Mouse (Mus musculus) heart, postnatal 14 days (tissue): ENCODE results near the gene Sez6l. TPM values are rescaled to one million over a fixed set of nuclear protein-coding genes. Genes with fewer than 3 reads are reported as not detected.

Source experiments
- DNase-seq, 2 experiments: peaks; one replicate each; pipeline ENCODE4 v3.0.0; 2021 to 2022
- intact Hi-C: fragments of 180-260 bp; cut with DNase I; formaldehyde crosslinking; loops from one replicate; pipeline ENCODE4 v1.15.1; 2025
- total RNA-seq, 2 experiments: library from RNA; stranded (reverse); gene quantifications; 2 replicates each; pipeline ENCODE4 v1.2.3; 2021

Sez6l gene
- total RNA-seq, 2 experiments from 2014 or later, result 0.36 to 0.41 TPM

DNA sequence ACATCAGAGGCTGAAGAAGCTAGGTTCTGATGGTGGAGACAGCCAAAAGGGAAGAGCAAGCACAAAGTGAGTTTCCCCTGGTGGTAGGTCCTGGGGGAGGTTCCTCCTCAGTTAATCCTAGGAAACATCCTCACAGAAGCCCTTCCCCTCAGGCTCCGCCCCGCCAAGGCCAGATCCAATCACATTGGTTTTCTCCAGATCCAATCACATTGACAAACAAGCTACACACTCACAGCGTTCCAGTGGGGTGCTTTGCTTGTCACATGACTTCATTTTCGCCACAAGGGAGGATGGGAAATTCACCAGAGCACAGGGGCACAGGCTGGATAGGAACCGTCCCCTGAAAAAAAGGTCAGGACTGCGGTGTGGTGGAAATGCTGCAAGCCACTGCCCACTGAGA is 9.1 kb upstream of the Sez6l start:
- DNase-seq, result no peak
- intact Hi-C loops, result no loop called here

GRCm38 (mm10) chr5:112584155-112584769 is 7.3 kb upstream of the Sez6l start:
- intact Hi-C loops, result no loop called here

GRCm38 (mm10) chr5:112583304-112583703 is 6.3 kb upstream of the Sez6l start:
- no peak for DNase-seq
- intact Hi-C loops, result no loop called here

More at GRCm38 (mm10) chr5:112584155-112584769, 7.3 kb upstream of the Sez6l start:
- DNase-seq, result no peak

DNA sequence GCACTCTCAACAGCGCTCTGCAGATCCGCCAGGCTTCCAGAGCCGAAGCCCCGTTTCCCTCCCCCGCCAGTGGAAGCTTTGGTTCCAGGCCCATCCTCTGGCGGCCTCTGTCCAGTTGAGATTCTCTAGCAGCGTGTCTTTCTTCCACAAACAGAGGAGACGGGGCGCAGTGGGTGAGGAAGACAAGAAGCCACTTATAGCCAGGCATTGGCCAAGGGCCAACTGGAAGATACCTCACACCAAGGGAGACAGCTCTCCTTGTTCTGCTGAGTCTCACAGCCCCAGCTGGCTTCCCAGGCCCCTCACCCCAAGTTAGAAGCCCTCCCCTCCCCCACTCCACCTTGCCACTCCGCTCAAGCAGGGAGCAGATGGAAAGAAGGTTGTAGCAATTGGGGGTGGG is 765 bp upstream of the Sez6l start:
- intact Hi-C loops, result no loop called here
- peak in 1 of 2 experiments; percentile 5 for DNase-seq

GRCm38 (mm10) chr5:112576361-112576992 is 508 bp downstream of the Sez6l start:
- intact Hi-C loops, result no loop called here
- DNase-seq, result no peak

DNA sequence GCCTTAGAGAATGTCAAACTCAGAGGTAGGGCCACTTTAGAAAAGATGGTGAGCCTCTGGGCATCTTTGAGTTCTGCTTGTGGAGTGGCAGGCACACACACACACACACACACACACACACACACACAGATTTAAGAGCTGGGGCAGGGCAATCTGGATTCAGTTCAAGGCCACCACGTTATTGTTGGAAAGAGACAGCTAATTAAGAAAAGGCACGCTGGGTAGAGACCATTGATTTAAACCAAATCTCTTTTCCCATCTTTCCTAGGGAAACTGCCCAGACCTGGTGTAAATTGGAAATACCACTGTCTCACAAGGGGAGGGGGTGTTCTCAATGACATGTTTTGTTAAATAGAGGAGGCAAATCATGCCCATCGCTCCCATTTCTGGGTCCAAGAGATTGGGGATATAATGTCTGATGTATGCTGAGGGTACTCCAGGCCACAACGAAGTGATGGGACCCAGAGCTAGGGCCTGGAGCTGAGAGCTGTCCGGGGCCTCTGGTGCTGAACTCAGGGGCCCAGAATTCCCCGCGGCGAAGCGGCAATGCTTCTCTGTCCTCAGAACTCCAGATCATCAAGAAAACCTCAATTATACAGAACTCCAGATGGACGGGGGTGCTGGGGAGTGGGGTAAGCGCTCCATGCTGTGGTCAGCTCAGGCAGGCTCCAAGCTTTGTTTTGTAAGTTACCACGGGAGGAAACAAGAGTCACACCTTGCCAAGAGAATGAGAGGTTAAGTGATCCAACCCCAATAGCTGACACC is 1.7 kb downstream of the Sez6l start:
- intact Hi-C loops, result no loop called here
- DNase-seq, result peak; percentile 16 to 35

- peak; percentile 28 to 61 for DNase-seq
- intact Hi-C loops, result loop anchor here (5.0 kb wide), 1 partner anchor 102 kb away; no protein-coding TSS in a partner anchor
These were observed 3.1 kb downstream of the Sez6l start for GRCm38 (mm10) chr5:112573916-112574315.

DNA sequence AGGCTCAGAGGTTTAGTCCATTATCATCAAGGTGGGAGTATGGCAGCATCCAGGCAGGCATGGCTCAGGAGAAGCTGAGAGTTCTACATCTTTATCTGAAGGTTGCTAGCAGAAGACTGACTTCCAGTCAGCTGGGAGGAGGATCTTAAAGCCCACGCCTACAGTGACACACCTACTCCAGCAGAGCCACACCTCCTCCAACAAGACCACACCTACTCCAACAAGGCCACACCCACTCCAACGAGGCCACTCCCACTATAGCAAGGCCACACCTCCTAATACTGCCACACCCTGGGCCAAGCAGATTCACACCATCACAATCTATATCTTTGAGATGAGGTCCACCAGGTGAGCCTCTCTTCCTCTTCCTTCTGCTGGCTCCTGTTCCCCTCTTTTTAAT is 4.8 kb downstream of the Sez6l start:
- intact Hi-C loops, result loop anchor here (5.0 kb wide), 1 partner anchor 100 kb away; no protein-coding TSS in a partner anchor

GRCm38 (mm10) chr5:112565489-112565888 is 11.5 kb downstream of the Sez6l start:
- intact Hi-C loops, result no loop called here
- DNase-seq, result no peak

More for the DNA sequence above, 4.8 kb downstream of the Sez6l start:
- DNase-seq, result no peak

DNA sequence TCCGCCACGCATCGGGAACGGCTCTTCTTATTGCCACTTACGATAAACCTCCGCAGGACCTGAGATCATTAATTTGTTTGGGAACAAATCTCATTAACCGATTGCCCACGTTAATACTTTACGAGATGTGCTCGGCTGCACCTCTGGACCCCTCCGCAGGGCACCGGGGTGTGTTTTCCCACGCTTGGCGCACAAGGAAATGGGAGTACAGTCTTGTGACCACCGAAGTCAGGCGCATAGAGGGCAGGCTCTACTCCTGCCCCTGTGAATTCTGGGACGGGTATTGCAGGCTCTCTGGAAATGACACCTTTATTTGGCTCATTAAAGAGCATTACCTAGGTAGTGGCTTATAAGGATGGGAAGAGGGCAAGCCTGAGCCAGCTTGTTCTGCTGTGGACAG is 11.9 kb downstream of the Sez6l start:
- intact Hi-C loops, result no loop called here
- DNase-seq, result no peak

DNA sequence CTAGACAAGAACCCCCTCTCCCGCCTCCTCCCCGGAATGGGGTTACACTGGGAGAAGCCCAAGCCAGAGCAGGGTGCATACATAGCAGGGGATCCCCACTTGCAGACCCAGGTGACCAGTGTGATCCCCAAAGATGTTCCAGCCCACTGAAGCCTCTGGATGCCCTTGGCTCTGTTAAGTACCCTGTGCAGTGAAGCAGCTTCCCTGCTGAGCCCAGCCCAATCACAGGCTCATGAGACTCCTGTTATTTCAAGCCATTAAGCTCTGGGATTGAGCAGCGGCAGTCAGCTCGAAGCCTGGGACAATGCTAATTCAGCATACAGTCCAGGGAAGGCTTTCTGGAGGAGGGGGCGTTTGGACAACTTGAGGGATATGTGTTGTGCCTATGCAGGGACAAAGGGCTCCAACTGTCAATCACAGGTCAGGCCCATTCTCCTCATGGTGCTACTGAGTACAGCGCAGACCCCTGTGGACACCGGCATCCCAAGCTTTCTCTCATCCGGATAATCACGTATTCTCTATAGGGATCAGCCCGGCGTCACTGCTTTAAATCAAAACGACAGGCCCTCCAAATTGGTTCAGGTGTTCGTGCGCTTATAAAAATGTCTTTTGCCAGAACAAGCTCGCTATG is 16.0 kb downstream of the Sez6l start:
- DNase-seq, result no peak
- intact Hi-C loops, result no loop called here

GRCm38 (mm10) chr5:112560139-112560538 is 16.8 kb downstream of the Sez6l start:
- DNase-seq, result no peak
- intact Hi-C loops, result no loop called here

DNA sequence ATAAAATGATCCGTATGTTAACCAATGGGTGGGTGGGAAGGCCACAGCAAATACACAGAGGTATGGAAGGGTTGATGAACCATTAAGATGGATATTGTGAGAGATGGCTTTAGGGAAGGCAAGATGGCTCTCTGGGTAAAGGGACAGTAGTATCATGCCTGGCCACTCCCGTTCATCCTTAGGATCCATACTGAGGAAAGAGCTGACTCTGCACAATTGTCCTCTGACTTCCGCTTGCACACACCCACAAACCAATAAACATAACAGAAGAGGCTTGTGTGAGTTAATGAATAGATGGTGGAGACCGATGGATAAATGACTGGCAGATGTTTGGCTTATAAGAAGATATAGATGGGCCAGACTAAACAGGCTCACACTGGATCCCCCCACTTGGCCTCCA is 19.6 kb downstream of the Sez6l start:
- intact Hi-C loops, result no loop called here
- no peak for DNase-seq

- intact Hi-C loops, result no loop called here
- DNase-seq, result no peak
These were observed 20.3 kb downstream of the Sez6l start for GRCm38 (mm10) chr5:112556640-112557039.

- no peak for DNase-seq
- intact Hi-C loops, result no loop called here
These were observed 22.5 kb downstream of the Sez6l start for GRCm38 (mm10) chr5:112554508-112554907.

GRCm38 (mm10) chr5:112552786-112553185 is 24.2 kb downstream of the Sez6l start:
- DNase-seq, result no peak
- intact Hi-C loops, result no loop called here

DNA sequence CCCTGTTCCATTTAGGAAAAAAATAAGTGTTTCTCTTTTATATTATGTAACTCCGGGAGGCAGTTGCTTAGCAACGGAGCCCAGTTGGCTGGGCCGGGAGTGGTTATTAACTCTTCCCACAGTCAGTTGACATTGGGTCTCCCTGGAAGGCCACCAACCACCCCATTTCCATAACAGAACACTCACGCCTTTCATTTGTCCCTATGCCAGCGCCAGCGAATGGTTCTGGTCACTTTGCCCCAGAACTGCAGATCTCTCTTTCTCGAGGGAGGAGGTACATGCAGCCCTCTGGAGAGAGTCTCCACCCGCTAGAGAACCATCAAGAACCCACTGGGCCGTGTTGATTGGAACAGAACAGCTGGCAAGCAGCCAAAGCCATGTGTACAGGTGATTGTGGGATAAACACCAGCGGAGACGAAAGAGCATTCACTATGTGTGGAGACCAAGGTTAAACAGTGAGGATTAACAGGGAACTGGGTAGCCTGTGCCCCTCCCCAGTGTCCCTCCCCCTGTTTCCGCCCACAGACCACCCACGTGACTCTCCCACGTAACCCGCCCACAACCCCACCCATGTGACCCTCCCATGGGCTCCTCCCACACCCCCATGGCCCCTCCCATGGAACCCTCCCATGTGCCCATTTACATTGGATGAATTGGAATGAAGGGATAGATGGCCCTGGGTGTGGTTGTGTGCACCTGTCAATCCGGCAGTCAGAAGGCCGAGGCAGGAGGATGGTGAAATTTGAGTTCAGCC is 24.8 kb downstream of the Sez6l start:
- intact Hi-C loops, result no loop called here

GRCm38 (mm10) chr5:112548846-112549620 is 28.0 kb downstream of the Sez6l start:
- peak; percentile 57 to 58 for DNase-seq
- intact Hi-C loops, result loop anchor here (10.0 kb wide), 1 partner anchor 1116 kb away; no protein-coding TSS in a partner anchor

More for the DNA sequence above, 24.8 kb downstream of the Sez6l start:
- peak in 1 of 2 experiments; percentile 9 for DNase-seq

DNA sequence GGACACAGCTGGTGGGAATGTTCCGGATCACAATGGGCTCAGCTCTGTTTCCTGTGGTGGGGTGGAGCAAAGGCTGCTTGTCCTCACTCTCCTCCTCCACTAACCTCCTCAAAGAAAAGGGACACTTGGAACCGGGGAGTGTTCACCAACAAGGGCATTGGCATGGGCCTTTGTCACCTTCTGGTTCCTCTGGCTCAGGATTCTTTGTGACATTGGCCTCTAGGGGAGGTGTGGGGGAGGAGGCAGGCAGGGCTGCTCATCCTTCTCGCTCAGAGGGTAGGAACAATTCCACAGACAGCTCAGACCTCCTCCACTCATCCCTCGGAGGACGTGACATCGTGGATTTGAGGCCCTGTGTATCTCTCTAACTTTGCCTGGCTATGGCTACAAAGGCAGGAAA is 30.2 kb downstream of the Sez6l start:
- DNase-seq, result no peak
- intact Hi-C loops, result loop anchor here (10.0 kb wide), 1 partner anchor 1118 kb away; no protein-coding TSS in a partner anchor
